Mouse (Mus musculus) cerebellum, postnatal 36 days (tissue): ENCODE results near the gene Arntl2.
"Not testable (repeated sequence)": the region's sequence is repeated elsewhere in the genome, so short reads cannot be mapped to it uniquely, and the experiment has no call there.

ENCODE experiments used
- DNase-seq, 2 experiments: peaks; one replicate each; pipeline ENCODE4 v3.0.0; 2021 to 2022; ENCODE audit warnings: mixed read lengths in 2 of 2

Gene Arntl2

DNA sequence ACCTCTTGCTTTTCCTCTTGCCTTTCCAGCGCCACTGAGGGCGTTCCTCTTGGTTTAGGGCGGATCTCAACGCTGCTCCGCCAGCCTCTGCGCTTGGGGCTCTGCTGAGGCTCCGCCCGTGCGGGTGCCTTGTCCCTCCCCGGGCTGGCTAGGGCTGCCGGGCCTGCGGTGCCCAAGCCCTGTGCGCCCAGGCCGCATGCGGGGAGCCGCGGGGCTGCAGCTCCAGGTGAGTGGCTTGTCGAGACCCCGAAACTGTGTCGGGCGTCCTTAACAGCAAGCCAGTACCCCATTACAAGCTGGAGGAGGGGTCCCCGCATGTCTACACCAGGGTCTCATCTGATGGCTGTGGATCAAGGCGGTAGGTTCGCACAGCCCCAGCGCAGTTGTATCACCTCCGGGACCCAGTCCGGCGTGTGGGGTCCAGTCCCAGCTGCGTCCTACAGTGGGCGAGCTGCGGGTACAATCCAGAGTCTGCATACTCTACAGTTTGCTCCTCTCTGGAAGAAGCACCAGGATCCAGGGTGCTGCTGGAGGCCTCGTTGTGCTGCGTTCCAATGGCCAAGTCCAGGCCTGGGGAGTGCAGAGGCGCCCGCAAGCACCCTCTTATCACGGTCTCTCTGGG lies at the start of gene Arntl2:
TSS of gene Arntl2 (plus strand) at position 132 of the 622 bp plus-strand sequence.
- DNase-seq: peak; percentile 49 to 57

DNA sequence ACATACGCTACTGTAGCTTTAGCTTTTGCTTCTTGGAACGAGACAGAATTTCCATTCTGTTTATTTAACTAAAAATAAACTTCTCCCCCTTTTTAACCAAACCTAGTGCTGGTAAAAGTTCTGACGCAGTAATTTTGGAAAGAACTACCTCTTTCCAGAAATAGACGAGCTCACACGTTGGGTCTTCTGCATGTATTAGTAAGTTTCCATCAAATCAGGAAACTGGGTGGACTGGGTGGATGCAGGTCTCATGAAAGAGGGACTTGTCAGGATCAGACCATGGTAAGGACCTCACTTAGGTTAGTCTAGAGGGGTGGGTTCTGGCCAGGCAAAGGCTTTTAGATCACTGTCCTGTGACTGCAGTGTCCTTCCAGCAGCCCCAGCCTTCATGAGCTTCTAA lies 49.3 kb upstream of the Arntl2 start:
- no peak for DNase-seq

DNA sequence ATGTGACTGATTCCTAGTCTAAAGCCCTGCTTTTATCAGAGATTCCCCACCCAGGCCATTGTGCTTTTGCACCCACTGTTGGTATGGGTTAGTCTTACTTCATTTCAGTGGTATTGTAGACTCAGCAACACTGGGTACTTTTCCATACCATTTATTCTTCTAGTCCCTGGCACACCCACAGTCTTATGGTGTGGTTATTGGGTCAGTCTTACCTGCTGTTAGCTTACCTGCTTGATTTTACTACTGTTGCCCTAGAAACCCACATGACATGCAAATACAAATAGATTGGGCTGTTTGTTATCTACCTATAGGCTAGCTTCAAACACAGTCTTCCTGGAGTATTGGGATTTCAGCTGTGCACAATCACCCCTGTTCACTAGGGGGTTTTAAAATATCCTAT lies 48.8 kb upstream of the Arntl2 start:
- no peak for DNase-seq

DNA sequence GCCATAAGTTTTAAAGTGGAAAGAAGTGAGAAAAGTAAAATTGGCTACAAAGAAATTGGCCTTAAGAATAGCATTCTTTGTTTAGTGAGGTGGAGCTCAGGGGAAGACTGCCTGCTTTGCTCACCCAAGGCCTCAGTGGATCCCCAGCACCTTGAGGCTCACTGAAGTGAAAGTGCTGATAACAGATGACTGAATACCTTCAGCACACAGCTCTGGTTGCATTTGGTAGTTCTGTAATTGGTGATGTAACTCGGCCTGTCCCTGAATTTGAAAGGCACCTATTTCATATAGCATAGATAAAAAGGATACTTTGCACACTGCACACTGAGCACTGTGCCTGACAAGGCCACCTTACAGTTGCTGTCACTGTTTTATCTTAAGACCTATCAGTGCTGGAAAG lies 47.6 kb upstream of the Arntl2 start:
- DNase-seq: no peak

DNA sequence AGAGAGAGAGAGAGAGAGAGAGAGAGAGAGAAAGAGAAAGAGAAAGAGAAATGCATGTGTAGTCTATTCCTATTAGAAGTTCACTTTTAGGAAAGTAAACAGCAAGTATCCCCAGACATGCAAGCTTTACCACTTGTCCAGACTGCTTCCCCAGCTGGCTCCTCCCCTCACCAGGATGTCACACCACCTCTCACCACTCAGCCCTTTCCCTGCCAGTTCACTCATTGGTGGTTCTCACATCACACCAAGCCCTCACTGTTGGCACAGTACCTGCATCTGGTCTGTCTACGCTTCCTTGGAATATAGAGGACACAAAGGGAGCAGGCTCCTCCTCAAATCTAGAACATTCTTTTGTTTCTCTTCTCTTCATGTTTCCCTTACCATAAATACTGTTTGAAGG lies 44.2 kb upstream of the Arntl2 start:
- DNase-seq: no peak

DNA sequence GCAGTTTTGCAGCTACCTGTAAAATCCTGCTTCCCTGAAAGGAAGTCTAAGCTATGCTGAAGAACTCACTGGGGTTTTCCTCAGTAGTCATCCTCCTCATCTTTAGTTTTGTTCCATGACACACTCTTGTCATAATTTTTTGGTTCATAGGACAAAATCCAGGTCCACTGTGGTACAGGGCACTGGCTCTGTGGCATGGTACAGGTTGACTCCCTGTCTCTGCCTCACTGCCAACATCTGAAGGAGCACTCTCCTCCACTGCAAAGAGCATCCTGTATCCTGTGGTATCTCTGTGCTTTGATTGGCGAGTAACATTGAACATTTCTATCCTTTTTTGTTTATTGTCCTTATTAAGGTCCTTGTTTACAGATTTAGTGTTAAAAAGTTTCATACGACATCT lies 43.7 kb upstream of the Arntl2 start:
- no peak for DNase-seq

DNA sequence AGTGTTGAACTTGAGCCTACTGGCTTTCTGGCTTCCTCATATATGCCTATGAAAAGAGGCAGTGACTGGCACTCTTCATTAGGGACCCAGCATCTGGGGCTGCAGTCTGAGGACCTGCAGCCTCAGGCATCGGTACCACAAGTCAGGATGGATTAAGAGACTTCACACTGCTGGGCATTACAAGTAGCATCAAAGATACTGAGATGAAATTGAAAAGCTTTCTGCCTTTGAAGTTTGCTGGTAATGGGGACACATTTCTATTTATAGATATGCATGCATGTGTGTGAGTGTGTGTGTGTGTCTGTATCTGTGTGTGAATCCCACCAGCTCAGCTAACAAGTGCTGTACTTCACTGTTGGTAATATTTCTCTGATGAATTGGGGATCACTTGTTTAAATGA lies 43.2 kb upstream of the Arntl2 start:
- DNase-seq: no peak

DNA sequence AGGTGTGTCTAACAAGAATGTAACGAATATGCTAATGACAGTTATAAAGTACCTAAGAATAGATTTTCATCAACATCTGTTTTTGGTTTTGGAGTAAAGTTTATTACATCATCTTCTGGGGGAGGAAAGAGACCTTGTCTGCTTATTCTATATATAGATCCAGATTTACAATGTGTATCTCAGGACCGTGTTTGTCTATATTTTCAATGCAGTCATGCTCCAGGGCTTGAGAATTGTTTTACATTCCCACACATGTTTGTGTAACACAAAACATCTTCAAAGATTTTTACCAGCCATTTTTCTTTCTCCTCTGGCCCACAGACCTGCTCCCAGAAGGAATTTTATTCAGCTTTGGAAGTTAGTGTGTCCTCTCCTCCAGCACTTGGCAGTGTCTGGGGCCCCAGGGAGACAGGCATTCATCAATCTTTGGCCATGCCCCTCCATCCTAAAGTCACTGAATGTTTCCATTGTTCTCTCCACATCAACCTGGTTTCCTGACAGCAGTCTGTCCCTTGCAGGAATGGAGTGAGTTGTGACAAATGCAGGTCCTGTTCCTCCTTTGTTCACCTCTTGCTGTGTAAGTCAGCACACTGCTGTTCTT lies 42.2 kb upstream of the Arntl2 start:
- DNase-seq: no peak

DNA sequence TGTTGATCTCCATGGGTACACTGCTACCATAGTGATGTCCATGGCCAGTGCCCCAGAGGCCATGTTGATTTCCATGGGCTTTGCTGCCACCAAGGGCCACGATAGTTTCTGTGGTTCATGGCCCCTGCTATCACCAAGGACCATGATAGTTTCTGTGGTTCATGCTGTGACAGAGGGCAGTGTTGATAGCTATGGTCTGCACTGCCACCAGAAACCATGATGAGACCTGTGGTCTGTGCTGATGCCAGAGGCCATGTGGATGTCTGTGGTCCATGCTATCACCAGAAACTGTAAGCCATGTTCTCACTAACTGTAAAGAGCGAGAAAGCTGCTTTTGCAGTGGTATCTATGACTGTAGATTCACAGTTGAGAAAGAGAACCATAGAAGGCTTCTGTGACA lies 40.7 kb upstream of the Arntl2 start:
- DNase-seq: no peak

DNA sequence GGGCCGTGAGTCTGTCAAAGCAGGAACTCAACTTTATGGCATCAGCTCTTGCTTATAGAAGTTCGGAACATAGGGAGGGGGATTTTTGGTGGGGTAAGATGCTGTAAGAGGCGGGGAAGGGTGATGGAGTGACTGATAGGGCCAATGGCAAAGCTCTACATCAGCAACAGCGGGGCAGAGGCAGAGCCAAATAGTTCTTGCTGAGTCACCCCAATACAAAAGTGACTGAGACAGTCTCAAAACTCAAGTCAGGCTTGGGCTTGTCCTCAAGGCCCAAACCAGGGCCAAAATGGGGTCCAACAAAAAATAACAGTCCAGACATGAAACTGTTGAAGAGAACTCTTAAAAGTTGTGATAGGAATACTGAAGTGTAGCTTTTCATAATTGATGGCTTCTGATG lies 40.2 kb upstream of the Arntl2 start:
- DNase-seq: no peak

DNA sequence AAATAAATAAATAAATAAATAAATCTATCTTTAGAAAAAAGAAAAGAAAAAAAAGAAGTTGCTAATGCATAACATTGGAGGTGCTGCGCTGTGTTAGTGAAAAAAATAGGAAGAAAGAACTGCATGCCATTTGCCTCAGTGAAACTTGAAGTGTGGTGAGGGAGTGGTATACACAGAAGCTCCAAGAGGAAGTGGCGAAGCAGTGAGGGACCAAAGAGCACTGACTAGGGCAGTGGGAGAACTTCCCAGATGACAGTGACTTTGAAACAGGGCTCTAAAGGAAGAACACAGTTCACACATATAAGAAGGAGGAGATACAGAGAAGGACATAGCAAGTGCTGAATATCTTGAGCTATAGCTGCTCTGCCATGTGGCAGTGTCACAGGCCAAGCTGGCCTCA lies 36.8 kb upstream of the Arntl2 start:
- no peak for DNase-seq

DNA sequence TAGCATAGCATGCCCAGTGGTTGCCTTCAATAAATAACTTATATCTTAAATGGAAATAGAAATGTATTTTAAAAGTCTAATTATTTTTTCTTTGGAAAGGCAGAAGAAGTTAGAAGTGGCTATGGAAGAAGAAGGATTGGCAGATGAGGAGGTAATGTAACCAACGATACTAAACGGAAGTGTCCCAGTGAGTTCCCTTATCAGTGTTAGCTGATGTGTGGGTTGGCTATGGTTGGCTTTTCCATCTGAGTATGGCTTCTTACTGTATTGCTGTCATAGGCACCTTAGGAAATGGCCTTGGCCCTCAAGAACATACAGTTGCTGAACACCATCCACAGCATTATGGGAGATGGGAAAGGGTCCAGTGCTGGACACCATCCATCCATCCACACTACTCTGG lies 35.8 kb upstream of the Arntl2 start:
- no peak for DNase-seq

DNA sequence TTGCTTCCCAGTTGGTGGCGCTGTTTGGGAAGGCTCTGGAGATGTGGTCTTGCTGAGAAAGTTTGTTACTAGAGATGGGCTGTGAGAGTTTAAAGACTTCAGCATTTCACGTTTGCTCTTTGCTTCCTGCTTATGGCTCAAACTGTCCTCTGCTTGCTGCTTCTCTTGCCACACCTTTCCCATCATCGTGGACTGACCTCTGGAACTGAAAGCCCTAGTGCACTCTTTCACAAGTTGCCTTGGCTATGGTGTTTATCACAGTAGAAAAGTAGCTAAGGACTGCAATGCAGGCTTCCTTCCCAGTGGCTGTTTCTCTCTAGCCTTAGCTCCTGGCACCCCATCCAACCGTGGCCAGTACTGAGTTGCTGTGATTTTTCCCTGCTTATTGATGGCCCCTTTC lies 35.1 kb upstream of the Arntl2 start:
- no peak for DNase-seq

DNA sequence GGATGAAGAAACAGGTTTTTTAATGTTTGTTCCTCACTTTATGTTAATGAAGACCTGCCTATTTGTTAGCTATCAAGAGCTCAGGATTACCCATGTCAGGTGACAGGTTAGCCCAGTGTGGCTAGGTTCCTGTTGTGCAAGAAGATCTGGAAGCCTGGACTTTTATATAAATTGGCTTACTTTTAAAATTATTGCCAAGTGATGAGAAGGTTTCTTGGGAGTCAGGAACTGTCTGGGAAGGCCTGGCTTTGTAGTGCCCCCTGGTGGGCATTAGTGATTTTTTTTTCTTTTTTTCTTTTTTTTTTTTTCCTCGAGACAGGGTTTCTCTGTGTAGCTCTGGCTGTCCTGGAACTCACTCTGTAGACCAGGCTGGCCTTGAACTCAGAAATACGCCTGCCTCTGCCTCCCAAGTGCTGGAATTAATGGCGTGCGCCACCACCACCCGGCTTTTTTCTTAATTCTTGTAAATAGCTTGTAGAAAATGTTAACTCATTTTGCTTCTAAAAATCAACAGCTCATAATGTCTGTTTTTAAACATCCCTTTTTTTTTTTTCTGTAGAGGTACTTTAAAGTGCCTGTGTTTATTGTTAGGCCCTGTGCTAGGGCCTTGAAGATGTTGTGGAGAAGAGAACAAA lies 33.5 kb upstream of the Arntl2 start:
- DNase-seq: peak in 1 of 2 experiments; percentile 22

DNA sequence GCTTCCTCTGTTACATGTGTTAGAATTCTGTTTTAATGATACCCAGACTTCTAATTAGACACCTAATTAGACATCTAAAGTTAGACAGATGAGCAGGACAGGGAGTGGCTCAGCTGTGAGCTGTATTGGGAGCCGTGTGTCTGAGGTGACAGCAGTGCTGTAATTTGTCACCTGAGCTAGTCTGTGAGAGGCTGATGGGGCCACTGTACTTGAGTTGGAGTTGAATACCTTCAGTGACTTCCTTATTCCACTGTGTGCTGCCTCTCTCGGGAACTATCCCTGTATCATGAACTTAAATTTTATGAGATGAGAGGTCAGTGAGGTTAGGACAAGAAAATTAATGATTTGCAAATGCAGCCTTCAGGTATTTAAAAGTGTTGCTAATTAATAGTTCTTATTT lies 31.3 kb upstream of the Arntl2 start:
- no peak for DNase-seq

DNA sequence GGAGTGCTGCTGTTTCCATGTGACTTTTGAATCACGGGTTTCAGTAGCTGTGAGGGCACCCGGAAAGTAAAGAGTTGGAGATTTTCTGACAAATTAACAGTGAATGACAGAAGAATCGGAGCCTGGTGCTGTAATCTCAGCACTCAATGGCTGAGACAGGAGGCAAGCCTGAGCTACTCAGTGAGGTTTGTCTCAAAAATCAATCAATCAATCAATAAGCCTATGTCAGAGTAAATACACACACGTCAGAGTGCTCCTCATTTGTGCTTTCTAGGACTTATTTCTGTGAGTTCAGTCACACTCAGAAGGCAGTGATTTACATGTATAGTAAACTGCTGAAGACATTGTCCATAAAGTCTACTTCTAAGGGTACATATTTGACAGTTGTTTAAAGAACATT lies 30.6 kb upstream of the Arntl2 start:
- no peak for DNase-seq

DNA sequence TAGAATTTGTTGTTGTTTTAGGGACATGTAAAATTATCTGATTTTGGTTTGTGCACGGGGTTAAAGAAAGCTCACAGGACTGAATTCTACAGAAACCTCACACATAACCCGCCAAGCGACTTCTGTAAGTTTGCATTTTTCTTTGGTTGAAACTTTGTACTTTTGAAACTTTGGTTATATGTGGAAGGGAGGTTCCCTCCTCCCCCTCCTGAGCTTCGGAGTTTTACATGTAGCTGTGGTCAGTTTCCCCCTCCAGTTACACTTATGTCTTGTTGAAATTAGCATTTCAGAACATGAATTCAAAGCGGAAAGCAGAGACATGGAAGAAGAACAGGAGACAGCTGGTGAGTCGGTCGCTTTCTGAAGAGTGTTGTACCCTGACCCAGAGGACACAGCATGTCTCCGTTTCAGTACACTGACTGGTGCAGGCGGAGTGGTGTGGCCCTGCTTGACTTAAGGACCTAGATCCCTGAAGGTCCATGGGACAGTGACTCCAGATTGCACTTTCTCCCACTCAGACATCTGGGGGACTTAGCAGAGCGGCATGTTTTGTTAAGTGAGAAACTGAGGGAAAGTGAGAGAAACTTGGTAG lies 26.9 kb upstream of the Arntl2 start:
- no peak for DNase-seq

DNA sequence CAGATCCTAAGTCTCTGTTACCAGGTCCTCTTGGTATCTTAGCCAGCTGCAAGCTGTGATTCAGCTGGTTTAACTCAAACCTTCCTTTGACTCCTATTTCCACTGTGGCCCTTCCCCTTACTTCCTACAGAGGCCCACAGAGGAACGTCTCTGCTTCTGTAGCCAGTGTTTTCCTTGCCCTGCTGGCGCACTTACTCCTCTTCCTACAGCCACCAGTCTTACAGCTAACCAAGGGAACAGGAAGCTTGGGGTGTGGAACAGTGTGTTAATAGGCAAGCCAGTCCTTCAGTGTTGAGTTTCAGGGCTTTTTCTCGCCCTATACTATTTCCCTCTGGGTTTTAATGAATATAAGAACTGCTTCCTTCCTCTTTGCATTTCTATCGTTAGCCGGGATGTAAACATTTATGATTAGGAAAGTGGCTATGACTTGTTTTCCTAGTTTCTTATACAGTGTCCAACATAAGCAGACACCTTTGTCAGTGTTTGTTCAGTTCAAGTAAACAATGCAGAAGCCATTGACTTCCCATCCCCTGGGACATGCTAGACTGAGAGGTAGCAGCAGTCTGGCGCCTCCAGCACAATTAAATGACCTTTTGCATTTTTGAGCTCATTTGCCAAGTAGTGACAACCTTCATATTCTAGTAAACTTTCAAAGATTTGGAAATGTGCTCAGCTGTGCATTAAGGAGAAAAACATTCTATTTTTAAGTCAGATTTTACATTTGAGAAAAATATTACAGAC lies 25.7 kb upstream of the Arntl2 start:
- DNase-seq: no peak

DNA sequence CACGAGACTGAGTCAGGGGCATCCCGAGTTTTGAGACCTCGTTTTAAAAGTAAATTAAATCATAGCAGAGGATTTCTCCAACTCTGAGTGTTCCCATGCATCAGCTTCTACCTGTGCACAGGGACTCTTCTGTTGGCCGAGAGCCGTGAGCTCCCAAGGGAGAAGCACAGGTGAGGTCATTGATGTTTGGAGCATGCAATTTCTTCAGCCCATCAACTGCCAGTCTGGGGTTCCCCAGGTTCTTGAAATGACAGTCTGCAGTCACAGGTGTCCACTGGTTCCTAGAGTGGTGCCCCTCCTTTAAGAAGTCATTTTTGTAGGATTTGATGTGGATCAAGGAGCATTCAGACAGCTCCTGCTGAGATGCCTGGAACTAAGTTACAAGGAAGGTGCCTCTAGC lies 25.0 kb upstream of the Arntl2 start:
- DNase-seq: no peak

DNA sequence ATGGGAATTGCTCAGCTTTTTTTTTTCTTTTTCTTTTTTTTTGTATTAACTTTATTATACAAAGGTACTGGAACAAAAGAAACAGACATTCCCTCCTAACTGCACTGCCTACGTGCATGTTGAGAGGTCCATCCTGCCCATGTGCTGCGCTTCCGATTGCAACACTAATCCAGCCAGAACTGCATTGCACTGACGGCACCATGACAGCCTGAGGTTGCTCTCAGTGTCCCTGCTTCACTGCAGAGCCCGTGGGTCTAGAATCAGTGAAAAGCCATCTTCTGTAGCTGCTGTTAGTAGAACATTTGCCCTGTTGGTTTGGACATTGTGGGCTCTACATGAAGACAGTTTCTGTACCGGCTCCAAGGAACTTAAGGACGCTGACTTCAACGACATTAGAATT lies 20.0 kb upstream of the Arntl2 start:
- DNase-seq: not testable (repeated sequence)

DNA sequence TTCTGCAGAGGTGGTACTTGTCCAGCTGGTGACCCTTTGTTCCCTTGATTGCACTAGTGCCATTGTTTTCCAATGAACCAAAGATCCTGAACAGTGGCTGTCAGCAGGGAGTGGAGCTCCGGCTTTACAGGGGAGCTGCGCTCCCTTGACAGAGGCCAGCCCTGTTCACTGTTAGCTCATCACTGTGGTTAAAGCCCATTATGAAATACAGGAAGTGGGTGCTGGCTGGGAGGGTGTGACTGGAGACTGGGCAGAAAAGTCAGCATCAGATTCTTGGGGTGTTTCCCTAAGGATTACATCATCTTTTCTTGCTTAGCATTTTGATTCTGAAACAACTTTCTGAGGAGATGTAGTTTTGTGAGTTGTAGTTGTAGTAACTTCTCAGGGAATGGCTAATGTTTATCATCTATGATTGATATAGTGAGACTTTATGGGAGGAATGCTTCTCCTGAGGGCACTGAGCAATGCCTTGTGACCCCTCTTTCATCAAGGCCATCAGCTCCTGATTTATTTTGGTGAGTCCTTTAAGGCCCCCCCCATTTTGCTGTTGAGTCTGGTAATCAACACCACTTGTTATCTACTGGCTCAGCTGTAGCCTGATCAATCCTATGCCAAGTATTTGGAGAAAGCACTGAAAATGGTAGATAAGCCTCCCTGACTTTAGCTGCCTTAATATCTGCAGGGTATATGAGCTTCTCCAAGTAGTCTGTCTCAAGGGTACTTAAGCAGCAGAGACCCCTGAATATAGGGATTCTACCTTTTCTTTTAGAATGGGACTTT lies 19.1 kb upstream of the Arntl2 start:
- DNase-seq: no peak

DNA sequence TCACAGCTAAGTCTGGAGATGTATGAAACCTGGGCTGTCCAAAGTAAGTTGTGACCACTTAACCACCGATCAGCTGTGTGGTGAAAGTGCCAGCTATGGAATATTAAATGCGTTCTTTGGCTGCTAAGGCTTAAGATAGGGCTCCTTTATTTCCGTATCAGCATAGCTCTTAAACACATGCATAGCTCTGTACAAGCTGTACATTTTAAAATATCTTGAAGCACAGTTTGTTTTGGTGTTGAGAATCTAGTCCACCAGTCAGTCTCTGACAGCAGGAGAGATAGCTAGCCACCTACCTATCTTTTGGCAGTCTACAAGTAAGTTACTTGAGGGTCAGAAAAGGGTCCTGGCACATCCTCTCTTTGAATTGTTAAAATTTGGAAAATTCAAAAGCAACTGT lies 17.8 kb upstream of the Arntl2 start:
- no peak for DNase-seq

DNA sequence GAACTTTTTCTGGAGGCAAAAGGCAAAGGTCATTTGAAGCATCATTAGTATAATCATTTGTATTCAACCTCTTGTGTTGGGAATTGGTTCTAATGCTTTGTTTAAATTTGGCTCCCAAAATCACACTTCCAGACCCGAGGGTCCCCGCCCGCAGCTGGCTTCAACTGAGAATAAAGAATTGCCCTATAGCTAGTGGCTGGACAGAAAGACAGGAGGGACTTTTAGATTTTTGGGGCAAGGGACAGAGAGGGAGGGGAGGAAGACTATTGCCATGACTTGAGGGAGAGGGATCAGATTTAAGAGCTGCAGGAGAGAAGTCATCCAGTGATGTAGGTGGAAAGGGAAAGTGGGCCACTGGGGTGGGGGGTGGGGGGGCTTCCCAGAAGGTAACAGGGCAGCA lies 14.3 kb upstream of the Arntl2 start:
- no peak for DNase-seq
